In genomic region chr6:42348281-42349005, GRCm38 (mm10) we compare ENCODE assay signal across 8 mouse cellular contexts. TPM values are rescaled to one million over a fixed set of nuclear protein-coding genes. Genes with fewer than 3 reads are reported as not detected.
DNase-seq lines count a peak whose midpoint lies in the region; ATAC-seq and TF ChIP-seq lines count a peak whose summit lies in the region.

No protein-coding gene starts in this region.

- H3K27ac ChIP-seq in heart, embryonic 14.5 days (replicated peaks in 1 of 2; ENCODE audit: control insufficient read depth in 1 of 2, insufficient read depth in 1 of 2, low read depth in 2 of 2, low read length in 2 of 2): peak overlapping the region in 1 of 2 experiments; percentile 99; a peak in 2 of 4 replicates
- H3K27ac ChIP-seq in liver, embryonic 13.5 days: 0 out of 2 replicates have a peak overlapping the region, but pooled peaks have one; percentile 85

- peak; percentile 57 for DNase-seq in cerebellum, adult 11 months
- DNase-seq in liver, embryonic 13.5 days: no peak
- no peak for DNase-seq in frontal cortex, adult 2 months (ENCODE audit: extremely low spot score in 1 of 2, low spot score in 1 of 2)
- no peak for DNase-seq in layer of hippocampus, adult 8-10 months (ENCODE audit: low spot score in 2 of 2)
- no peak for DNase-seq in layer of hippocampus, postnatal 36 days

- WGBS in heart, embryonic 14.5 days: 39% methylated on average over 12 of the region's 12 CpGs
- WGBS in liver, embryonic 13.5 days (ENCODE audit: insufficient replicate concordance): 40% methylated on average over 12 of the region's 12 CpGs

- TF ChIP-seq CTCF in E14TG2a.4 (conservative IDR thresholded peaks at IDR 0.05; ENCODE audit: low read length): no peak

- peak overlapping the region; percentile 96 for H3K4me2 ChIP-seq in heart, embryonic 14.5 days (ENCODE audit: low read length)
- peak overlapping the region; percentile 85 for H3K4me2 ChIP-seq in liver, embryonic 13.5 days

- peak overlapping the region; percentile 85 for H3K4me3 ChIP-seq in E14TG2a.4 (replicated peaks; ENCODE audit: low read length)
- peak overlapping the region; percentile 73 to 98; a peak in 2 of 4 replicates for H3K4me3 ChIP-seq in heart, embryonic 14.5 days (ENCODE audit: control insufficient read depth in 1 of 2, insufficient read depth in 1 of 2, low read depth in 1 of 2, low read length in 2 of 2)
- peak overlapping the region; percentile 70 for H3K4me3 ChIP-seq in liver, embryonic 13.5 days (replicated peaks)

- peaks cover 53% of the 10 kb centered on the region for H3K27me3 ChIP-seq in E14TG2a.4 (ENCODE audit: insufficient read depth, low read length)
- no peaks in the 10 kb centered on the region for H3K27me3 ChIP-seq in heart, embryonic 14.5 days (ENCODE audit: control insufficient read depth, insufficient read depth, low read length)
- H3K27me3 ChIP-seq in liver, embryonic 13.5 days: no peaks in the 10 kb centered on the region

- peaks cover 30% of the 10 kb centered on the region for H3K4me1 ChIP-seq in E14TG2a.4 (replicated peaks; ENCODE audit: low read depth, low read length)
- H3K4me1 ChIP-seq in heart, embryonic 14.5 days (ENCODE audit: control insufficient read depth in 2 of 2, insufficient read depth in 2 of 2, low read length in 2 of 2): peaks cover 20 to 33% of the 10 kb centered on the region in 2 experiments
- H3K4me1 ChIP-seq in liver, embryonic 13.5 days (replicated peaks): peaks cover 41% of the 10 kb centered on the region

- ATAC-seq in heart, embryonic 14.5 days (ENCODE audit: insufficient number of reproducible peaks, insufficient read depth, low FRiP score, low read depth): no peak
- no peak for ATAC-seq in liver, embryonic 13.5 days (ENCODE audit: low read depth)
- ATAC-seq in megakaryocyte progenitor cell, adult 5-6 weeks (replicated peaks; ENCODE audit: poor library complexity): no peak

- H3K9me3 ChIP-seq in E14TG2a.4 (ENCODE audit: low read length): no peaks in the 10 kb centered on the region
- H3K9me3 ChIP-seq in heart, embryonic 14.5 days (ENCODE audit: control insufficient read depth, low read length): no peaks in the 10 kb centered on the region
- H3K9me3 ChIP-seq in liver, embryonic 13.5 days (replicated peaks): no peaks in the 10 kb centered on the region

- no peaks in the 10 kb centered on the region; the same call in 1 of the 2 replicates for H3K36me3 ChIP-seq in E14TG2a.4 (ENCODE audit: insufficient read depth, low read length)
- peaks cover 24% of the 10 kb centered on the region for H3K36me3 ChIP-seq in heart, embryonic 14.5 days (ENCODE audit: control insufficient read depth, insufficient read depth, low read length)
- peaks cover 11% of the 10 kb centered on the region; the same call in 1 of the 2 replicates for H3K36me3 ChIP-seq in liver, embryonic 13.5 days

- peak overlapping the region; percentile 98 for H3K9ac ChIP-seq in heart, embryonic 14.5 days (ENCODE audit: low read length)
- H3K9ac ChIP-seq in liver, embryonic 13.5 days: peak overlapping the region; percentile 74; the same call in 1 of the 2 replicates

RNA-seq across cellular contexts. Expression of gene Zyx, which starts 1.0 kb away (rescaled TPM):
- 167 and 173 TPM in 2 replicates for polyA plus RNA-seq in heart, embryonic 14.5 days (2014; fragmentation: Nextera tagmentation; extraction: Ambion mirVana)
- 36.5 and 39.7 TPM in 2 replicates for polyA plus RNA-seq in liver, embryonic 13.5 days (2015; fragmentation: Nextera tagmentation; extraction: Ambion mirVana)
- total RNA-seq in megakaryocyte progenitor cell, adult 5-6 weeks (2015): 75.9 and 83.2 TPM in 2 replicates
- total RNA-seq in megakaryocyte progenitor cell, adult 5-6 weeks (2017): 18.1 and 22.2 TPM in 2 replicates
- polyA plus RNA-seq in frontal cortex, adult 2 months (2012; rRNA removed): 59.7 and 69.8 TPM in 2 replicates
- 10 to 100 TPM; 36.5 to 52.5 (median 44.5) TPM for total RNA-seq in layer of hippocampus, adult 8-10 months (2022)
- 10 to 100 TPM; 42.8 to 45.0 TPM for total RNA-seq in layer of hippocampus, postnatal 36 days (2021)

RNA-seq across cellular contexts. Expression of gene Fam131b, which starts 24.0 kb away (rescaled TPM):
- polyA plus RNA-seq in heart, embryonic 14.5 days (2014; fragmentation: Nextera tagmentation; extraction: Ambion mirVana): 0.14 and 0.20 TPM in 2 replicates
- 0.05 TPM in 2 replicates for polyA plus RNA-seq in liver, embryonic 13.5 days (2015; fragmentation: Nextera tagmentation; extraction: Ambion mirVana)
- total RNA-seq in megakaryocyte progenitor cell, adult 5-6 weeks (2015): not detected in 2 replicates
- total RNA-seq in megakaryocyte progenitor cell, adult 5-6 weeks (2017): not detected in 2 replicates
- 85.7 and 92.4 TPM in 2 replicates for polyA plus RNA-seq in frontal cortex, adult 2 months (2012; rRNA removed)
- 10 to 100 TPM; 72.3 to 80.0 (median 75.9) TPM for total RNA-seq in layer of hippocampus, adult 8-10 months (2022)
- 10 to 100 TPM; 76.2 to 77.0 TPM for total RNA-seq in layer of hippocampus, postnatal 36 days (2021)

RNA-seq across cellular contexts. Expression of gene Epha1, which starts 24.6 kb away (rescaled TPM):
- polyA plus RNA-seq in heart, embryonic 14.5 days (2014; fragmentation: Nextera tagmentation; extraction: Ambion mirVana): 0.96 and 1.1 TPM in 2 replicates
- polyA plus RNA-seq in liver, embryonic 13.5 days (2015; fragmentation: Nextera tagmentation; extraction: Ambion mirVana): 2.7 and 2.9 TPM in 2 replicates
- total RNA-seq in megakaryocyte progenitor cell, adult 5-6 weeks (2015): 0.07 TPM in 1 of 2 replicates, not detected in the other
- total RNA-seq in megakaryocyte progenitor cell, adult 5-6 weeks (2017): not detected in 2 replicates
- polyA plus RNA-seq in frontal cortex, adult 2 months (2012; rRNA removed): 0.23 and 0.52 TPM in 2 replicates
- total RNA-seq in layer of hippocampus, adult 8-10 months (2022): under 1 TPM; 0.14 to 0.36 (median 0.15) TPM
- total RNA-seq in layer of hippocampus, postnatal 36 days (2021): under 1 TPM in 1 of 2 experiments, not detected in 1; 0.15 TPM

RNA-seq across cellular contexts. Expression of gene Tas2r143, which starts 51.6 kb away (rescaled TPM):
- not detected in 2 replicates for polyA plus RNA-seq in heart, embryonic 14.5 days (2014; fragmentation: Nextera tagmentation; extraction: Ambion mirVana)
- not detected in 2 replicates for polyA plus RNA-seq in liver, embryonic 13.5 days (2015; fragmentation: Nextera tagmentation; extraction: Ambion mirVana)
- total RNA-seq in megakaryocyte progenitor cell, adult 5-6 weeks (2015): not detected in 2 replicates
- 1.1 TPM in 1 of 2 replicates, not detected in the other for total RNA-seq in megakaryocyte progenitor cell, adult 5-6 weeks (2017)
- polyA plus RNA-seq in frontal cortex, adult 2 months (2012; rRNA removed): 0.17 and 0.18 TPM in 2 replicates
- total RNA-seq in layer of hippocampus, adult 8-10 months (2022): not detected
- total RNA-seq in layer of hippocampus, postnatal 36 days (2021): under 1 TPM in 1 of 2 experiments, not detected in 1; 0.40 TPM

RNA-seq across cellular contexts. Expression of gene Tas2r135, which starts 56.8 kb away (rescaled TPM):
- polyA plus RNA-seq in heart, embryonic 14.5 days (2014; fragmentation: Nextera tagmentation; extraction: Ambion mirVana): not detected in 2 replicates
- polyA plus RNA-seq in liver, embryonic 13.5 days (2015; fragmentation: Nextera tagmentation; extraction: Ambion mirVana): not detected in 2 replicates
- not detected in 2 replicates for total RNA-seq in megakaryocyte progenitor cell, adult 5-6 weeks (2015)
- not detected in 2 replicates for total RNA-seq in megakaryocyte progenitor cell, adult 5-6 weeks (2017)
- 0.08 and 0.14 TPM in 2 replicates for polyA plus RNA-seq in frontal cortex, adult 2 months (2012; rRNA removed)
- under 1 TPM in 1 of 4 experiments, not detected in 3; 0.29 TPM for total RNA-seq in layer of hippocampus, adult 8-10 months (2022)
- total RNA-seq in layer of hippocampus, postnatal 36 days (2021): not detected

Comparison
In these comparisons a context has a peak if more than half of its experiments do, and no peak if none do; other contexts are left out.
1. RNA of gene Fam131b, which starts 24.0 kb away (total RNA-seq): 72.3 to 80.0 TPM in layer of hippocampus, adult 8-10 months and 76.2 to 77.0 TPM in layer of hippocampus, postnatal 36 days; not detected in megakaryocyte progenitor cell, adult 5-6 weeks; every median in the first group is over 10 times any median in the second.
2. Peak in every context shown above with its lines, with median percentiles within 50 percentile points of each other: H3K4me3 ChIP-seq.